In genomic region chr7:132679117-132679516, GRCm38 (mm10) we compare ENCODE assay signal across 22 mouse cellular contexts.
DNase-seq lines count a peak whose midpoint lies in the region; ATAC-seq and TF ChIP-seq lines count a peak whose summit lies in the region.
"Had no signal": no experiment of that assay in that cellular context is flagged by ENCODE, and none has a peak within 500 bp of the region (broad histone marks: within the 10 kb centered on the region; RNA-seq: fewer than 3 reads in every experiment).

No protein-coding gene starts in this region.

- no peaks in the 10 kb centered on the region for H3K27me3 ChIP-seq in hindbrain, postnatal 0 days (ENCODE audit: insufficient read depth, low read length)
- no peaks in the 10 kb centered on the region for H3K27me3 ChIP-seq in hindbrain, embryonic 11.5 days (ENCODE audit: control insufficient read depth, insufficient read depth, low read length)
- H3K27me3 ChIP-seq: forebrain, embryonic 12.5 days; midbrain, embryonic 13.5 days; stomach, embryonic 15.5 days had no signal

- H3K4me1 ChIP-seq in hindbrain, postnatal 0 days (ENCODE audit: insufficient read depth, low read length), result 0 out of 2 replicates have a peak, but pooled peaks cover 5% of the 10 kb centered on the region
- H3K4me1 ChIP-seq in hindbrain, embryonic 11.5 days (replicated peaks; ENCODE audit: control insufficient read depth, insufficient read depth, low read length), result no peaks in the 10 kb centered on the region
- H3K4me1 ChIP-seq: midbrain, embryonic 13.5 days; stomach, embryonic 15.5 days had no signal

- H3K4me2 ChIP-seq in hindbrain, postnatal 0 days (ENCODE audit: low read depth, low read length), result no peak overlapping the region
- H3K4me2 ChIP-seq in hindbrain, embryonic 11.5 days (replicated peaks; ENCODE audit: low read depth, low read length), result no peak overlapping the region
- H3K4me2 ChIP-seq: forebrain, embryonic 12.5 days; midbrain, embryonic 13.5 days; stomach, embryonic 15.5 days had no signal

- TF ChIP-seq POLR2A in brain, embryonic 14.5 days (IDR thresholded peaks at IDR 0.05; ENCODE audit: borderline replicate concordance, extremely low read depth, insufficient read depth, insufficient read length, poor library complexity, severe bottlenecking), result no peak

- H3K9ac ChIP-seq in hindbrain, postnatal 0 days (replicated peaks; ENCODE audit: low read length), result no peak overlapping the region
- H3K9ac ChIP-seq in hindbrain, embryonic 11.5 days (ENCODE audit: low read depth, low read length), result no peak overlapping the region
- H3K9ac ChIP-seq: forebrain, embryonic 12.5 days; midbrain, embryonic 13.5 days; stomach, embryonic 15.5 days had no signal

- DNase-seq in hindbrain, postnatal 0 days (ENCODE audit: low spot score), result peak; percentile 53
- DNase-seq in hindbrain, embryonic 11.5 days (ENCODE audit: low spot score), result no peak
- DNase-seq in brain, embryonic 14.5 days (ENCODE audit: low read depth), result peak; percentile 37
- peak; percentile 89 for DNase-seq in cerebellum, adult 8-10 months
- peak; percentile 44 to 53 for DNase-seq in layer of hippocampus, postnatal 36 days
- DNase-seq in adrenal gland, adult 18-20 months (ENCODE audit: low spot score in 2 of 2), result no peak
- no peak for DNase-seq in retina, embryonic 14.5 days (ENCODE audit: low spot score)
- DNase-seq: adrenal gland, postnatal 25 days; gastrocnemius, adult 2 months; heart, postnatal 10 days; kidney, adult 8-10 months; kidney, postnatal 4 days; liver; lung, adult 2 months; lung, postnatal 4 days; spleen, adult 18-20 months; thymus, postnatal 25 days had no signal

- no peaks in the 10 kb centered on the region for H3K9me3 ChIP-seq in hindbrain, postnatal 0 days (ENCODE audit: low read length)
- no peaks in the 10 kb centered on the region for H3K9me3 ChIP-seq in hindbrain, embryonic 11.5 days (ENCODE audit: control insufficient read depth, low read length)
- H3K9me3 ChIP-seq: forebrain, embryonic 12.5 days; G1E; midbrain, embryonic 13.5 days; stomach, embryonic 15.5 days had no signal

- H3K36me3 ChIP-seq in hindbrain, postnatal 0 days (ENCODE audit: insufficient read depth, low read length), result no peaks in the 10 kb centered on the region
- H3K36me3 ChIP-seq in hindbrain, embryonic 11.5 days (ENCODE audit: control insufficient read depth, insufficient read depth, low read length), result no peaks in the 10 kb centered on the region
- H3K36me3 ChIP-seq: forebrain, embryonic 12.5 days; G1E; midbrain, embryonic 13.5 days; stomach, embryonic 15.5 days had no signal

- TF ChIP-seq CTCF in hindbrain, postnatal 0 days (IDR thresholded peaks at IDR 0.05; ENCODE audit: low read depth), result no peak
- TF ChIP-seq CTCF in brain, embryonic 14.5 days (IDR thresholded peaks at IDR 0.05; ENCODE audit: borderline replicate concordance, extremely low read depth, insufficient read depth, insufficient read length), result no peak

- ATAC-seq in hindbrain, postnatal 0 days, result peak; percentile 41; the same call in 1 of the 2 replicates
- no peak for ATAC-seq in hindbrain, embryonic 11.5 days (ENCODE audit: low FRiP score)
- ATAC-seq: hindbrain, embryonic 16.5 days; midbrain, embryonic 13.5 days had no signal

- H3K27ac ChIP-seq in hindbrain, postnatal 0 days, result no peak overlapping the region
- no peak overlapping the region for H3K27ac ChIP-seq in hindbrain, embryonic 11.5 days (ENCODE audit: low read depth, low read length)
- H3K27ac ChIP-seq: forebrain, embryonic 12.5 days; gastrocnemius, adult 2 months; midbrain, embryonic 13.5 days; stomach, embryonic 15.5 days had no signal

- no peak overlapping the region for H3K4me3 ChIP-seq in hindbrain, postnatal 0 days (ENCODE audit: low read length)
- no peak overlapping the region for H3K4me3 ChIP-seq in hindbrain, embryonic 11.5 days (ENCODE audit: low read depth, low read length)
- H3K4me3 ChIP-seq: forebrain, embryonic 12.5 days; gastrocnemius, adult 2 months; midbrain, embryonic 13.5 days; stomach, embryonic 15.5 days had no signal

- WGBS in hindbrain, postnatal 0 days, result 38% methylated on average over 4 of the region's 4 CpGs
- WGBS in hindbrain, embryonic 11.5 days, result 74% methylated on average over 4 of the region's 4 CpGs

Comparison
In these comparisons a context has a peak if more than half of its experiments do, and no peak if none do; other contexts are left out.
1. DNase-seq: peak in hindbrain, postnatal 0 days (single experiment), brain, embryonic 14.5 days (single experiment), cerebellum, adult 8-10 months (single experiment) and layer of hippocampus, postnatal 36 days (2 of 2); none in hindbrain, embryonic 11.5 days (single experiment), adrenal gland, adult 18-20 months (0 of 2) and retina, embryonic 14.5 days (single experiment).